Mouse (Mus musculus): ENCODE measurements around the gene Thop1.
"Not testable (repeated sequence)": the region's sequence is repeated elsewhere in the genome, so short reads cannot be mapped to it uniquely, and the experiment has no call there.

Gene Thop1

GRCm38 (mm10) chr10:81058896-81059295, 10.9 kb upstream of the Thop1 start:
- no peak for DNase-seq

- peak; percentile 100 for DNase-seq
These were observed 10.0 kb upstream of the Thop1 start, which contains the start of gene Sgta for GRCm38 (mm10) chr10:81059603-81060543. Gene Sgta, minus strand, starts transcription at chr10:81060181.

- DNase-seq: peak; percentile 52
These were observed 7.1 kb upstream of the Thop1 start for GRCm38 (mm10) chr10:81062710-81063109.

- not testable (repeated sequence) for DNase-seq
These were observed 5.3 kb upstream of the Thop1 start for GRCm38 (mm10) chr10:81064519-81064918.

- DNase-seq: no peak
These were observed 1.1 kb upstream of the Thop1 start for GRCm38 (mm10) chr10:81068706-81069105.

GRCm38 (mm10) chr10:81072290-81072689, 2.5 kb downstream of the Thop1 start:
- no peak for DNase-seq

GRCm38 (mm10) chr10:81073464-81073863, 3.6 kb downstream of the Thop1 start:
- DNase-seq: no peak

GRCm38 (mm10) chr10:81075734-81076133, 5.9 kb downstream of the Thop1 start:
- no peak for DNase-seq

GRCm38 (mm10) chr10:81076356-81076755, 6.5 kb downstream of the Thop1 start:
- no peak for DNase-seq

GRCm38 (mm10) chr10:81077916-81078315, 8.1 kb downstream of the Thop1 start:
- no peak for DNase-seq

- DNase-seq: no peak
These were observed 10.3 kb downstream of the Thop1 start for GRCm38 (mm10) chr10:81080008-81080655.

- peak; percentile 89 for DNase-seq
These were observed 12.5 kb downstream of the Thop1 start for GRCm38 (mm10) chr10:81082168-81082960.

- peak; percentile 63 for DNase-seq
These were observed 17.2 kb downstream of the Thop1 start for GRCm38 (mm10) chr10:81087021-81087420.

- DNase-seq: no peak
These were observed 19.4 kb downstream of the Thop1 start for GRCm38 (mm10) chr10:81089216-81089615.

- no peak for DNase-seq
These were observed 20.8 kb downstream of the Thop1 start for GRCm38 (mm10) chr10:81090621-81091020.

- DNase-seq: no peak
These were observed 22.8 kb downstream of the Thop1 start for GRCm38 (mm10) chr10:81092465-81093250.

GRCm38 (mm10) chr10:81094931-81095678, 25.3 kb downstream of the Thop1 start:
- no peak for DNase-seq

GRCm38 (mm10) chr10:81105565-81106112, 35.8 kb downstream of the Thop1 start, which contains the start of gene Map2k2:
Gene Map2k2, plus strand, starts transcription at chr10:81105915.
- peak; percentile 97 for DNase-seq

GRCm38 (mm10) chr10:81106113-81106721, 36.4 kb downstream of the Thop1 start:
- DNase-seq: peak; percentile 86

GRCm38 (mm10) chr10:81112946-81113345, 43.1 kb downstream of the Thop1 start:
- DNase-seq: no peak

GRCm38 (mm10) chr10:81119625-81120024, 49.8 kb downstream of the Thop1 start:
- no peak for DNase-seq

Data from lung, postnatal 36 days (tissue).